Mouse (Mus musculus): ENCODE measurements around the gene Hikeshi. TPM values are rescaled to one million over a fixed set of nuclear protein-coding genes. Genes with fewer than 3 reads are reported as not detected.

Hikeshi gene
- total RNA-seq, 2 experiments from 2014 or later, result 97.2 to 101 TPM

- ATAC-seq (replicated peaks; ENCODE audit: poor library complexity), result no peak
Measured at GRCm38 (mm10) chr7:89916711-89917110, 24.3 kb downstream of the Hikeshi start.

DNA sequence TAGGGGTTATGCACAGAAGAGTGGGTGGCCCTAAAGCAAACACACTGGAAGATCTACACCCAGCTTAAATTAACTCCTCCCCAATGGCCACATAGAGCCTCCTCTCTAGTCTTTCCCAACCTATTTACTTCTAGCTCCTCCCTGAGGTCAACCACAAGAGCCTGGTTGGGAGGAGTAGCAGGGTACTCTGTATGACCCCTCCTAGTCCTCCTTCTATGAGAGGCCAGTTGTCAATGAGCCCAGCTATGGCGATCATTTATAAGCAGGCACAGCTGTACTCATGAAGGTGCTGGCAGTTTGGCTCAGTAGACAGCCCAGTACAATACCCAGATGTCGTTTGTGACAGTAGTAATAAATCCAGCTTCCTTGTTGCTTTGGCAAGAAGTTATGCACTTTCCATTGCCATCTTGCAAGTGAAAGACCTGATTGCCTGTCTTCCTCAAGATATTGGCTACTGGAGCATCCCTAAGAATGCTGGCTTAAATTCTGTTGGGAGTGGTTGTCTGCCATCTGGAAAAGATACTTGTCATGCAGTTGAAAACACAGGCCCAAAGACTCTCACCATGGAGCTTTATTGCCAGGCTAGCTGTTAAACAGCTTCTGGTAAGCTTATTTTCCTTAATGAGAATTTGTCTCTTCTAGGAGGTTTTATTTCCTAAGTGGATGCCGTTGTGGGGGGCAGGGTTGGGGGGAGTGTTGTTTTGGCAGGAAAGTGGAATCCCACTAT lies 27.4 kb downstream of the Hikeshi start:
- ATAC-seq (replicated peaks; ENCODE audit: poor library complexity), result peak; percentile 65

DNA sequence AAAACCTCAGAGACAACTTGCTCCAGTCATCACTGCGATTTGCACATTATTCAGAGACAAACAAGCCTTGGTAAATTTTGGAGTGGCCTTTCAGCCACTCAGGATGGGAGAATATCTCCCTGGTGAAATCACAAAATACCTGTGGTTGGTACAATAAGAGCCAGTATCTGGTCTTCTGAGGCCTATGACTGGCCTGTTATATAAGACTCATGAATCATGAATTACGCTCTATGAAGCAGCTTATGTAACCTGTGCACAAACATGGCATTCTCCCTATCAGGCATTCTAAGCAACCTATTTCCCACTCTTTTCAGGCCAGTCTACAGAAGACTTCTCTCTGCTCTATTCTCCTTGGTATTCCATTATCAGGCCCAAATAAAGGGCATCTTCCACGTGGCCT lies 28.6 kb downstream of the Hikeshi start:
- ATAC-seq (replicated peaks; ENCODE audit: poor library complexity), result no peak

DNA sequence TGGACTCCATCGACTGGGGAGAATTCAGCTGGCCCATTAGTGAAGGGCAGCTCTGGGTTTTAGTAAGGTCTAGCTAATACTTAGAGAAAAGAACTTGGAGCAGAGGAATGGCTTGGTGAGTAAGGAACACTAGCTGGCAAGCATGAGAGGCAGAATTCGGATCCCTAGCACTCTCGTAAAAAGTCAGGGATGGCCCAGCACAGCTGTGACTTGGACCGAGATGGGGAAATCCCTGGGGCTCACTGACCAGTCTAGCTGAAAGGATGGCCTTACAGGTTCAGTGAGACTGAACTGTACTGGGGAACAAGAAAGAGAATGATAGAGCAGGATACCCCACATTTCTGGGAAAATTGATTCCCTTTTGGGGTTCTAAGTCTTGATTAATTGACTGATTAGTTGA lies 31.3 kb downstream of the Hikeshi start:
- ATAC-seq (replicated peaks; ENCODE audit: poor library complexity), result no peak

DNA sequence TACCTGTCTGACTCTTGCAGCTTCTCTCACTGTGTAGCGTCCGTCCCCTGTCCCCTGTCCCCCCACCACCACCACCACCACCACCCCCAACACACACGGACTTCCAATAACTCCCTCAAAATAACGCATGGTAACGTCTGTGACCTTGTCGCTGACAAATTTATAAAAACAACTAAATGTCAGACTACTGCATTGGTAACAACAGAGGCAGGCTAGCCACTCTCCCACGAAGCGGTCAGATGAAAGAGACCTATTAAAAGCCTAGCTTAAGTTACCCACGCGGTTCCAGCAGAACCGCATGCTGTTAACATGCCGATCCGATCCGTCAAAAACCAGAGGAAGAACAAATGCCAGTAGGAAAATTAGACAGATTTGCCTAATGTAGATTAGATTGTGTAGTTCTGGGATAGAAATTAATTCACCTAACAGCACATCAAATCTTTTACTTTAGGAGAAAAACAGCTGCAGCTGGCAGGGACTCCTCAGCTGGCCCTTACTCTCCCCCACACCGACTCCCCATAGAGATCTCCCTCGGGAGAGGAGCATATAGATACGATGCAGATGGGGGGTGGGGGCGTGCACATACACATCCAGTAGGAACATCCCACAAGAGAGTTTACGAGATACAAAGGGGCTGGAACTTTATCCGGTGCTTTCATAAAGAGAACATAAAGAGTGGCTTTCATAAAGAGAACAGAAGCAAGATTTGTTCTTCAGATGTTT lies 31.9 kb downstream of the Hikeshi start:
- no peak for ATAC-seq (replicated peaks; ENCODE audit: poor library complexity)

- no peak for ATAC-seq (replicated peaks; ENCODE audit: poor library complexity)
Measured at GRCm38 (mm10) chr7:89908421-89908820, 32.6 kb downstream of the Hikeshi start.

DNA sequence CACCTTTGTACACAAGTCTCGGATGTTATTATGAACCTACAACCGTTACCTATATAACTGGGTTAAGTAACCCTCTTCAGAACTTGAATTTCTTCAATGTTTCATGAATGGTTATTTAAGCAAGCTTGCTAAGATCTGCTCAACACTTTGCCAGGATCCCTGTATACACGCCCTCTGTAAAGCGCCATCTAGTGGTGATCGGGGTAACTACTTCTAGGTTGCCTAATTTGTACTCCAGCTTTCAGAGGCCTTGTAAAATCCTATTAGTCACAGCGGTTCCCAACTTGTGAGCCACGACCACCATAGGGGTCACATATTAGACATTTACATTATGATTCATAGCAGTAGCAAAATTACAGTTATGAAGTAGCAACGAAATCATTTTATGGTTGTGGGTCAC lies 33.1 kb downstream of the Hikeshi start:
- ATAC-seq (replicated peaks; ENCODE audit: poor library complexity), result peak; percentile 94

GRCm38 (mm10) chr7:89903442-89904343 lies 37.3 kb downstream of the Hikeshi start, which contains the start of gene Ccdc81:
Gene Ccdc81, minus strand, starts transcription at chr7:89903629.
- ATAC-seq (replicated peaks; ENCODE audit: poor library complexity), result 0 out of 2 replicates have a peak, but pooled peaks have one; percentile 11

DNA sequence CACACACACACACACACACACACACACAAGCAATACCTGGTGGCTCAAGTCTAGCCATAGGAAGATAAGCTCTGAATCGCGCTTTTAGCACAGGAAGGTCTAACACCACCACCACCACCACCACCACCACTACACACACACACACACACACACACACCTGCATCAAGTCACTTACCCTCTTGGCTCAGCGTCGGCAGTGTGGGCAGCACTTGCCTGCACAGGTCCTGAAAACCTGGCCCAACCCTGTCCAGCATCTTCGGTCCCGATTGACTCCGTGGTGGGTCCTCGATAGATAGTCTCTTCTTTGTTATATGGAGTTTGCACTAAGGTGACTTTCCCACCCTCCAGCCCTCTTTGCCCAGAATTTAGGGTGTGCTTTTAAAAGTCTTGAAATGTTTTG lies 38.0 kb downstream of the Hikeshi start:
- ATAC-seq (replicated peaks; ENCODE audit: poor library complexity), result no peak

DNA sequence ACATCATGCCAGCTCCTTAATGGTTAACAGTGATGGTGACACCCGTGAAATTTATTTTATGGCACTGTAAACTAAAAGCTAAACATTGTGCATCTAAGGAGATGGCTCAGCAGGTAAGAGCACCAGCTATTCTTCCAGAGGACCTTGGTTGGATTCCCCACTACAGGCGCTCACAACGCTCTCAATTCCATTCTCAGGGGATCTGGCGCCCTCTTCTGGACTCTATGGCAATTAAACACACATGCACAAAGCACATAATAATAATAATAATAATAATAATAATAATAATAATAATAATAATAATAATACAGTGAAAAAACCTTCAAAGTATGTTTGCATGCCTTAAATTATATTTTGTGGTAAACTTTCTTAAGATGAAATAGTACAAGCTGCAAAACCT lies 49.1 kb downstream of the Hikeshi start:
- no peak; the same call in 1 of the 2 replicates for ATAC-seq (replicated peaks; ENCODE audit: poor library complexity)

DNA sequence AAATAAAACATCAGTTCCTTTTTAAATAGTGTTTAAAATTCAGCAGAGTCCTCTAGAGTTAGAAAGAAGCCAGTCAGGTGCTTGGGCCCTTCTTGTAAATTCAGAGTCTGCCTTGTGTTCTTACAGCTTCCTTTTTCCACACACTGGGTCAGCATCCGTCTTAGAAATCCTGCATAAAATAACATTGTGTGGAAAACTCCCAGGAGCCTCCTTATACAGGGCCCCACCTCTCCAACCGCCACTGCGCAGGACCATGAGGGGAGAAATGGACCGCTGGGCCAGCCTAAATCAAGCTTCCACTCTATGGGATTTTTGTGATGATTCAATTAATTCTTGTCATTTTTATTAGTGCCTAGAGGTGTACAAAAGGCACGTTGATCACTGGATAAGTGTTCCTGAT lies 49.6 kb downstream of the Hikeshi start:
- ATAC-seq (replicated peaks; ENCODE audit: poor library complexity), result no peak

DNA sequence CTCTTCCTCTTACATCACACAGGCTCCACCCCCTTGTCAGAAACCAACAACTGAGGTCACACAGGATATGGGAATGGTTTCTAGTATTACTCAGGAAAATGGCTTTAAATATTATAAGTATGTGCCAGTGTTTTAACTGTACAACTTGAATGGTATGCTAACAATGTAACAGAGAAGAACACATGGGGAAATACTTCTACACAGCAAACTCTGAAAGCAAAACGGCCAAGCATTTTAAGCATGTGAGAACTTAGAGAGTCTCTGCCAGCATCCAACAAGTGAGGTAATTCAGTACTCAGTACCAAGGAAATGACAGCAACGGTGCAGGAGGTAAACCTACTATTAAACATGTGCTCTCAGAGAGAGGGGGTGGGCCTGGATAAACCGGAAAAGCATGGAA lies 56.5 kb downstream of the Hikeshi start:
- ATAC-seq (replicated peaks; ENCODE audit: poor library complexity), result no peak

- no peak for ATAC-seq (replicated peaks; ENCODE audit: poor library complexity)
Measured at GRCm38 (mm10) chr7:89879686-89880085, 61.3 kb downstream of the Hikeshi start.

Other genes starting within 250 kb of the Hikeshi start
- not detected in 2 replicates for gene Ccdc81, start 37.6 kb downstream of the Hikeshi start, total RNA-seq (2015)
- not detected in 2 replicates for gene Ccdc81, start 37.6 kb downstream of the Hikeshi start, total RNA-seq (2017)
- 133 and 143 TPM in 2 replicates for gene Eed, start 39.8 kb upstream of the Hikeshi start, total RNA-seq (2015)
- 116 and 143 TPM in 2 replicates for gene Eed, start 39.8 kb upstream of the Hikeshi start, total RNA-seq (2017)
- 101 and 140 TPM in 2 replicates for gene Picalm, start 189.0 kb upstream of the Hikeshi start, total RNA-seq (2015)
- 97.1 and 131 TPM in 2 replicates for gene Picalm, start 189.0 kb upstream of the Hikeshi start, total RNA-seq (2017)

Measured in megakaryocyte progenitor cell, adult 5-6 weeks (primary cell).